Mouse (Mus musculus): ENCODE data around the gene Spen.

DNA sequence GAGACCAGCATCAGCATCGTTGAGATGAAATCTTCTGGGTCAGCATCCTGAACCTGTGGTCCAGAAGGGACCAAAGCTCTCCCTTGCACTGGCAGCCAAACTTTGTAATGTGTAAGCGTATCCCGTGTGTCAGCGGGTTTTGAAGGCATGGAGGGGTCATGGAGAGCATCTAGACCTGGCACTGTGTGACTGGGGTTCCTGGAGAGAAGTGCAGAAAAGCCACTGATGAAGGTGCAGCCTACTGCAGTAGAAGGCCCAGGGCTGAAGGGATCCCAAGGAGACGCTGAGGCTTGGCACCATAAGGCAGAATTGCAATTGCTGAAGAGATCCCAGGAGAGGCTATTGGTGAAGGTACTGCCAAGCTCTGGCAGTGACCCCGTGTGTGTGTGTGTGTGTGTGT lies 109.0 kb downstream of the Spen start:
- TF ChIP-seq HCFC1 (IDR thresholded peaks at IDR 0.05; ENCODE audit: borderline replicate concordance, insufficient read depth, low read length) (no peak), ZNF384 (IDR thresholded peaks at IDR 0.05; ENCODE audit: low read depth, low read length) (no peak), MAFK (IDR thresholded peaks at IDR 0.05; ENCODE audit: insufficient read depth, low read depth, low read length) (no peak), CHD2 (IDR thresholded peaks at IDR 0.05; ENCODE audit: low read depth, low read length) (no peak), ZC3H11A (IDR thresholded peaks at IDR 0.05; ENCODE audit: borderline replicate concordance, low read depth, low read length) (no peak)
